Comparison of ENCODE assay signal across 26 mouse cellular contexts in the genomic region with DNA sequence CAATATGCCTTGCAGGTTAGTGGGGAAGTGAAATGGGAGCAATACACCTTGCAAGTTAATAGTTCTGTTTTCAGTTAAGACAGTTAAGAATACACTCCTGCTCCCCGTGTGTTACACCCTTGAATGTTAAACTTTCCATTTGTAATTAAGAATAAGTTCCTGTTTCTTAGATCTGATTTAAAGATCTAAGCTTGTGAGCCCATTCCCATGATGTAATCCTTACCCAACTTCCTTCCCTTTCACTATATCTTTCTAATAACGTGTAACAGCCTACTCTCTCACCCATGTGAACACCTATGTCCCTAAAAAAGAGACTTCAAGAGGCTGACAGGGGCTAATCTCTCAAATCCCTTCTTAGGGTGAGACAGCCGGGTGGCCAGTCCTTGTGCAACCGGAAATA.
"Had no signal": no experiment of that assay in that cellular context is flagged by ENCODE, and none has a peak within 500 bp of the region (broad histone marks: within the 10 kb centered on the region; RNA-seq: fewer than 3 reads in every experiment).

No protein-coding gene starts in this region.

- DNase-seq: gastrocnemius, adult 2 months; gastrocnemius, postnatal 10 days; gastrocnemius, postnatal 25 days; heart, adult 2 months; heart, postnatal 10 days; heart, postnatal 4 days; kidney, adult 11 months; kidney, adult 2 months; kidney, adult 9 months; kidney, postnatal 14 days; kidney, postnatal 36 days; layer of hippocampus, adult 9-11 months; layer of hippocampus, postnatal 36 days; liver; liver, embryonic 13.5 days had no signal

- H3K9me3 ChIP-seq: heart, embryonic 12.5 days; hindbrain, embryonic 13.5 days; kidney, embryonic 15.5 days; limb, embryonic 10.5 days; liver, embryonic 13.5 days; liver, embryonic 15.5 days had no signal

- H3K27me3 ChIP-seq: heart, embryonic 12.5 days; hindbrain, embryonic 13.5 days; hindbrain, embryonic 15.5 days; kidney, embryonic 15.5 days; limb, embryonic 12.5 days; liver, embryonic 13.5 days; liver, embryonic 15.5 days had no signal

- H3K36me3 ChIP-seq: heart, embryonic 12.5 days; hindbrain, embryonic 10.5 days; hindbrain, embryonic 13.5 days; hindbrain, embryonic 15.5 days; kidney, embryonic 15.5 days; limb, embryonic 10.5 days; limb, embryonic 12.5 days; liver, embryonic 13.5 days; liver, embryonic 15.5 days had no signal

- H3K27ac ChIP-seq: gastrocnemius, adult 2 months; heart, adult 2 months; hindbrain, embryonic 10.5 days; hindbrain, embryonic 13.5 days; hindbrain, embryonic 15.5 days; hindbrain, postnatal 0 days; kidney, embryonic 15.5 days; kidney, postnatal 0 days; limb, embryonic 10.5 days; limb, embryonic 12.5 days; liver, embryonic 13.5 days; liver, embryonic 15.5 days had no signal

- ATAC-seq: hindbrain, postnatal 0 days; intestine, embryonic 16.5 days had no signal

- H3K4me1 ChIP-seq: heart, embryonic 12.5 days; hindbrain, embryonic 10.5 days; hindbrain, embryonic 13.5 days; hindbrain, embryonic 15.5 days; kidney, embryonic 15.5 days; limb, embryonic 10.5 days; limb, embryonic 12.5 days; liver, embryonic 13.5 days; liver, embryonic 15.5 days had no signal

- H3K4me3 ChIP-seq: gastrocnemius, adult 2 months; heart, adult 2 months; heart, embryonic 12.5 days; hindbrain, embryonic 10.5 days; hindbrain, embryonic 13.5 days; hindbrain, embryonic 15.5 days; kidney, embryonic 15.5 days; limb, embryonic 10.5 days; limb, embryonic 12.5 days; liver, embryonic 13.5 days; liver, embryonic 15.5 days had no signal
